Mouse (Mus musculus): Measurements from ENCODE around the gene Celf6.

- TF ChIP-seq CTCF (IDR thresholded peaks at IDR 0.05; ENCODE audit: control insufficient read depth, insufficient read depth, insufficient replicate concordance, low read depth, low read length), result no peak
- no peak for TF ChIP-seq POLR2A (IDR thresholded peaks at IDR 0.05; ENCODE audit: control insufficient read depth, low read depth, low read length)
Observed at GRCm38 (mm10) chr9:59601661-59602060, 23.9 kb downstream of the Celf6 start.

All from testis, adult 2 months (tissue).